Mouse (Mus musculus): ENCODE data around the gene Gnb1l.
"Not testable (repeated sequence)": the region's sequence is repeated elsewhere in the genome, so short reads cannot be mapped to it uniquely, and the experiment has no call there.

Gnb1l gene

GRCm38 (mm10) chr16:18484386-18484785, 14.1 kb upstream of the Gnb1l start:
- no peak for DNase-seq

GRCm38 (mm10) chr16:18484794-18485435, 13.6 kb upstream of the Gnb1l start:
- DNase-seq: no peak

GRCm38 (mm10) chr16:18486126-18486525, 12.4 kb upstream of the Gnb1l start:
- DNase-seq: no peak

- no peak for DNase-seq
Measured at GRCm38 (mm10) chr16:18490281-18490680, 8.2 kb upstream of the Gnb1l start.

- DNase-seq: no peak
Measured at GRCm38 (mm10) chr16:18490894-18491293, 7.6 kb upstream of the Gnb1l start.

GRCm38 (mm10) chr16:18497865-18498515, 523 bp upstream of the Gnb1l start:
- DNase-seq: peak; percentile 78

- DNase-seq: no peak
Measured at GRCm38 (mm10) chr16:18498996-18499395, 483 bp downstream of the Gnb1l start.

GRCm38 (mm10) chr16:18501531-18501930, 3.0 kb downstream of the Gnb1l start:
- DNase-seq: peak; percentile 61

- peak; percentile 65 for DNase-seq
Measured at GRCm38 (mm10) chr16:18503566-18504342, 5.2 kb downstream of the Gnb1l start.

GRCm38 (mm10) chr16:18506524-18507199, 8.1 kb downstream of the Gnb1l start:
- DNase-seq: no peak

GRCm38 (mm10) chr16:18507200-18507549, 8.7 kb downstream of the Gnb1l start:
- DNase-seq: no peak

GRCm38 (mm10) chr16:18511741-18512140, 13.2 kb downstream of the Gnb1l start:
- DNase-seq: no peak

- no peak for DNase-seq
Measured at GRCm38 (mm10) chr16:18513508-18513907, 15.0 kb downstream of the Gnb1l start.

- peak; percentile 79 for DNase-seq
Measured at GRCm38 (mm10) chr16:18518091-18518490, 19.6 kb downstream of the Gnb1l start.

- DNase-seq: no peak
Measured at GRCm38 (mm10) chr16:18523563-18524245, 25.2 kb downstream of the Gnb1l start.

- DNase-seq: no peak
Measured at GRCm38 (mm10) chr16:18528656-18529055, 30.1 kb downstream of the Gnb1l start.

- DNase-seq: not testable (repeated sequence)
Measured at GRCm38 (mm10) chr16:18533061-18533460, 34.5 kb downstream of the Gnb1l start.

- no peak for DNase-seq
Measured at GRCm38 (mm10) chr16:18537407-18537990, 39.0 kb downstream of the Gnb1l start.

GRCm38 (mm10) chr16:18539281-18539680, 40.8 kb downstream of the Gnb1l start:
- DNase-seq: no peak

- no peak for DNase-seq
Measured at GRCm38 (mm10) chr16:18543151-18543829, 44.8 kb downstream of the Gnb1l start.

GRCm38 (mm10) chr16:18547891-18548290, 49.4 kb downstream of the Gnb1l start:
- DNase-seq: no peak

GRCm38 (mm10) chr16:18551604-18552003, 53.1 kb downstream of the Gnb1l start:
- DNase-seq: no peak

Measured in thymus, postnatal 25 days (tissue).